Comparison of ENCODE assay signal across 10 mouse cellular contexts in genomic region chr1:118768831-118769230, GRCm38 (mm10).
A peak's percentile ranks its signal among the peaks of the same experiment; 100 is the strongest.
DNase-seq lines count a peak whose midpoint lies in the region; ATAC-seq lines count a peak whose summit lies in the region.
"Had no signal": no experiment of that assay in that cellular context is flagged by ENCODE, and none has a peak within 500 bp of the region (broad histone marks: within the 10 kb centered on the region; RNA-seq: fewer than 3 reads in every experiment).

No protein-coding gene starts in this region.

- H3K9me3 ChIP-seq in kidney, embryonic 14.5 days (ENCODE audit: control insufficient read depth, low read length), result no peaks in the 10 kb centered on the region
- no peaks in the 10 kb centered on the region for H3K9me3 ChIP-seq in hindbrain, embryonic 16.5 days (ENCODE audit: control insufficient read depth, low read length)
- H3K9me3 ChIP-seq: limb, embryonic 15.5 days; stomach, embryonic 15.5 days had no signal

- no peak overlapping the region for H3K4me2 ChIP-seq in kidney, embryonic 14.5 days (replicated peaks; ENCODE audit: low read depth, low read length)
- H3K4me2 ChIP-seq in hindbrain, embryonic 16.5 days (ENCODE audit: low read length), result no peak overlapping the region
- H3K4me2 ChIP-seq: limb, embryonic 15.5 days; stomach, embryonic 15.5 days had no signal

- peak; percentile 48 for DNase-seq in kidney, adult 9 months
- DNase-seq in R1 (ENCODE audit: low read depth, low spot score), result peak; percentile 63
- DNase-seq in embryo, embryonic 10.5 days (ENCODE audit: low spot score), result peak; percentile 79
- DNase-seq in lung, postnatal 14 days, result peak; percentile 38

- ATAC-seq in kidney, embryonic 14.5 days (ENCODE audit: low FRiP score, low TSS enrichment), result no peak
- peak; percentile 55 for ATAC-seq in hindbrain, embryonic 16.5 days
- ATAC-seq in megakaryocyte-erythroid progenitor cell, adult 5-6 weeks (replicated peaks; ENCODE audit: low FRiP score, low TSS enrichment, poor library complexity, severe bottlenecking), result no peak
- no peak for ATAC-seq in monocyte, adult 5-6 weeks (replicated peaks; ENCODE audit: insufficient number of reproducible peaks, low FRiP score, low TSS enrichment, poor library complexity, severe bottlenecking)

- no peaks in the 10 kb centered on the region for H3K36me3 ChIP-seq in kidney, embryonic 14.5 days (ENCODE audit: control insufficient read depth, insufficient read depth, low read length)
- H3K36me3 ChIP-seq in hindbrain, embryonic 16.5 days (ENCODE audit: control insufficient read depth, insufficient read depth, low read length), result no peaks in the 10 kb centered on the region
- H3K36me3 ChIP-seq: limb, embryonic 15.5 days; stomach, embryonic 15.5 days had no signal

- no peak overlapping the region for H3K27ac ChIP-seq in kidney, embryonic 14.5 days (ENCODE audit: low read depth, low read length)
- no peak overlapping the region for H3K27ac ChIP-seq in hindbrain, embryonic 16.5 days (ENCODE audit: low read depth, low read length)
- H3K27ac ChIP-seq: limb, embryonic 15.5 days; stomach, embryonic 15.5 days had no signal

- H3K9ac ChIP-seq in kidney, embryonic 14.5 days (ENCODE audit: low read depth, low read length), result no peak overlapping the region
- H3K9ac ChIP-seq in hindbrain, embryonic 16.5 days (ENCODE audit: low read depth, low read length), result no peak overlapping the region
- H3K9ac ChIP-seq: limb, embryonic 15.5 days; stomach, embryonic 15.5 days had no signal

- no peak overlapping the region for H3K4me3 ChIP-seq in kidney, embryonic 14.5 days (ENCODE audit: low read length)
- H3K4me3 ChIP-seq in hindbrain, embryonic 16.5 days (ENCODE audit: low read length), result no peak overlapping the region
- H3K4me3 ChIP-seq: limb, embryonic 15.5 days; stomach, embryonic 15.5 days had no signal

- H3K27me3 ChIP-seq in kidney, embryonic 14.5 days (ENCODE audit: control insufficient read depth, insufficient read depth, low read length), result no peaks in the 10 kb centered on the region
- no peaks in the 10 kb centered on the region for H3K27me3 ChIP-seq in hindbrain, embryonic 16.5 days (replicated peaks; ENCODE audit: control insufficient read depth, insufficient read depth, low read length)
- H3K27me3 ChIP-seq: limb, embryonic 15.5 days; stomach, embryonic 15.5 days had no signal

- no peaks in the 10 kb centered on the region for H3K4me1 ChIP-seq in kidney, embryonic 14.5 days (ENCODE audit: control insufficient read depth, insufficient read depth, low read length)
- no peaks in the 10 kb centered on the region for H3K4me1 ChIP-seq in hindbrain, embryonic 16.5 days (ENCODE audit: control insufficient read depth, insufficient read depth, low read depth, low read length)
- H3K4me1 ChIP-seq: limb, embryonic 15.5 days; stomach, embryonic 15.5 days had no signal

- WGBS in kidney, embryonic 14.5 days, result 22% methylated on average over 4 of the region's 4 CpGs
- WGBS in hindbrain, embryonic 16.5 days, result 35% methylated on average over 4 of the region's 4 CpGs
